Mouse (Mus musculus) limb, embryonic 11.5 days (tissue): ENCODE data around the gene Cd3d. TPM values are rescaled to one million over a fixed set of nuclear protein-coding genes. Genes with fewer than 3 reads are reported as not detected.

Experiments
- ATAC-seq: fragments of 200-750 bp; cut with Nextera tagmentation; 2 replicates; pipeline ENCODE4 v1.8.0; 2017; ENCODE audit warnings: low read depth; ENCODE audit not compliant: insufficient number of reproducible peaks, low FRiP score, low TSS enrichment
- DNase-seq: peaks from one replicate; pipeline ENCODE4 v3.0.0-alpha.2; 2015; ENCODE audit warnings: low spot score
- H3K27ac ChIP-seq: fragments of 300-500 bp; sonication (generic); replicated peaks from 2 replicates; pipeline ENCODE4 v1.5.1; 2014; ENCODE audit warnings: low read depth, mild to moderate bottlenecking, low read length
- H3K27me3 ChIP-seq: fragments of 300-500 bp; sonication (generic); 2 replicates; pipeline ENCODE4 v1.6.1; 2014; ENCODE audit warnings: mild to moderate bottlenecking, low read length, mixed read lengths; ENCODE audit not compliant: control insufficient read depth, insufficient read depth
- H3K36me3 ChIP-seq: fragments of 300-500 bp; sonication (generic); 2 replicates; pipeline ENCODE4 v1.6.1; 2014; ENCODE audit warnings: mild to moderate bottlenecking, low read length, moderate library complexity, mixed read lengths; ENCODE audit not compliant: control insufficient read depth, insufficient read depth
- H3K4me1 ChIP-seq: fragments of 300-500 bp; sonication (generic); 2 replicates; pipeline ENCODE4 v1.6.1; 2014; ENCODE audit warnings: low read length, mixed read lengths; ENCODE audit not compliant: control insufficient read depth, insufficient read depth
- H3K4me2 ChIP-seq: fragments of 300-500 bp; sonication (generic); 2 replicates; pipeline ENCODE4 v1.6.1; 2014; ENCODE audit warnings: low read depth, mild to moderate bottlenecking, moderate library complexity; ENCODE audit not compliant: severe bottlenecking
- H3K4me3 ChIP-seq: fragments of 300-500 bp; sonication (generic); 2 replicates; pipeline ENCODE4 v1.5.1; 2014; ENCODE audit warnings: low read depth, low read length
- H3K9ac ChIP-seq: fragments of 300-500 bp; sonication (generic); 2 replicates; pipeline ENCODE4 v1.6.1; 2014; ENCODE audit warnings: mild to moderate bottlenecking, low read length
- H3K9me3 ChIP-seq: fragments of 300-500 bp; sonication (generic); 2 replicates; pipeline ENCODE4 v1.6.1; 2016; ENCODE audit warnings: low read length; ENCODE audit not compliant: control insufficient read depth
- WGBS: fragments of 180-500 bp; shearing (Covaris S2); extraction: QIAGEN DNeasy Blood & Tissue Kit; methylation state at CpG from one replicate; pipeline ENCODE4 v1.1.7; 2014; 5-methylcytosine and 5-hydroxymethylcytosine counted together
- polyA plus RNA-seq: library from polyadenylated mRNA; unstranded; fragments of >200 nt; fragmentation: Nextera tagmentation; extraction: Ambion mirVana; gene quantifications from 2 replicates; pipeline ENCODE4 v1.2.1, GENCODE M21; 2014

Gene Cd3d
- polyA plus RNA-seq, 1 experiment from 2014 or later, result not detected

GRCm38 (mm10) chr9:45032261-45032660 is 50.7 kb downstream of the Cd3d start:
- no peaks in the 10 kb centered on the region for H3K36me3 ChIP-seq
- ATAC-seq (no peak), DNase-seq (no peak)
- H3K4me3 ChIP-seq, result no peak overlapping the region
- no peaks in the 10 kb centered on the region for H3K4me1 ChIP-seq
- H3K9me3 ChIP-seq, result no peaks in the 10 kb centered on the region
- WGBS, result 77% methylated on average over 2 of the region's 2 CpGs
- H3K9ac ChIP-seq, result no peak overlapping the region
- no peak overlapping the region for H3K27ac ChIP-seq
- H3K27me3 ChIP-seq, result no peaks in the 10 kb centered on the region
- no peak overlapping the region for H3K4me2 ChIP-seq

GRCm38 (mm10) chr9:45034526-45034925 is 52.9 kb downstream of the Cd3d start:
- DNase-seq, result no peak
- no peaks in the 10 kb centered on the region for H3K36me3 ChIP-seq
- no peak for ATAC-seq
- H3K27me3 ChIP-seq, result no peaks in the 10 kb centered on the region
- no peak overlapping the region for H3K4me2 ChIP-seq
- H3K27ac ChIP-seq, result no peak overlapping the region
- no peaks in the 10 kb centered on the region for H3K4me1 ChIP-seq
- no peak overlapping the region for H3K4me3 ChIP-seq
- no peaks in the 10 kb centered on the region for H3K9me3 ChIP-seq
- WGBS, result 78% methylated on average over 3 of the region's 3 CpGs
- H3K9ac ChIP-seq, result no peak overlapping the region

Other genes with a start within 250 kb of the Cd3d start
- gene Phldb1, start 246.6 kb upstream of the Cd3d start, polyA plus RNA-seq, result 41.6 and 44.1 TPM in 2 replicates
- 209 and 223 TPM in 2 replicates for gene Arcn1, start 213.9 kb upstream of the Cd3d start, polyA plus RNA-seq
- 134 and 152 TPM in 2 replicates for gene Ift46, start 213.9 kb upstream of the Cd3d start, polyA plus RNA-seq
- 1.7 and 2.7 TPM in 2 replicates for gene Tmem25, start 182.5 kb upstream of the Cd3d start, polyA plus RNA-seq
- gene Ttc36, start 178.7 kb upstream of the Cd3d start, polyA plus RNA-seq, result 0.57 TPM in 1 of 2 replicates, not detected in the other
- gene Kmt2a, start 100.5 kb upstream of the Cd3d start, polyA plus RNA-seq, result 13.7 and 14.8 TPM in 2 replicates
- 574 and 614 TPM in 2 replicates for gene Atp5l, start 61.0 kb upstream of the Cd3d start, polyA plus RNA-seq
- 27.9 and 31.6 TPM in 2 replicates for gene Ube4a, start 16.2 kb upstream of the Cd3d start, polyA plus RNA-seq
- gene Cd3g, start 1.4 kb upstream of the Cd3d start, polyA plus RNA-seq, result 0.33 and 0.37 TPM in 2 replicates
- not detected in 2 replicates for gene Cd3e, start 27.8 kb downstream of the Cd3d start, polyA plus RNA-seq
- gene Mpzl2, start 58.0 kb downstream of the Cd3d start, polyA plus RNA-seq, result 11.6 and 14.1 TPM in 2 replicates
- 2.3 and 2.6 TPM in 2 replicates for gene Mpzl3, start 73.4 kb downstream of the Cd3d start, polyA plus RNA-seq
- 2.1 and 2.6 TPM in 2 replicates for gene Jaml, start 97.4 kb downstream of the Cd3d start, polyA plus RNA-seq
- gene Scn2b, start 136.0 kb downstream of the Cd3d start, polyA plus RNA-seq, result 8.0 and 9.3 TPM in 2 replicates
- gene Scn4b, start 156.6 kb downstream of the Cd3d start, polyA plus RNA-seq, result 0.24 and 0.35 TPM in 2 replicates
- not detected in 2 replicates for gene BC049352, start 200.2 kb downstream of the Cd3d start, polyA plus RNA-seq
- 0.16 and 0.18 TPM in 2 replicates for gene Tmprss4, start 222.3 kb downstream of the Cd3d start, polyA plus RNA-seq